Mouse (Mus musculus): ENCODE data around the gene Skap1. TPM values are rescaled to one million over a fixed set of nuclear protein-coding genes. Genes with fewer than 3 reads are reported as not detected.

Skap1 gene
- total and polyA plus RNA-seq, 3 experiments: not detected

DNA sequence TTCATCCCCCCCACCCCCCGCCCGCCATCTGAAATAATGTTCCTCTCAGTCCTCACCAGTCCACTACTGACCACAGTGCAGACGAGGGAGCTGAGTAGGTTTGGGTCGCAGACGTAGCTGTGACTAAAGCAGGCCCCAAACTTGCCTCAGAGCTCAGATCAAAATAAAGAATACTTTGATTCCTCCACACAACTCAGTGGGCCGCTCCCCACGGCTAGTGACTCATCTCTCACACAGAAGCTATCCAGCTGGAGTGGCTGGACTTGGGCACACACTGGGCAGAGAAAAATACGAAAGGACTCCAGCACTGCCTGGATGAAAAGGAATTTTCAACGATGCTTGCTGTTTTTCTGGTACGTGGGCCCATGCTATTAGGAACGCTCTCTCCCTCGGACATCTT, 302.2 kb downstream of the Skap1 start:
- H3K27ac ChIP-seq (ENCODE audit: control insufficient read depth, low read depth, low read length): no peak overlapping the region
- no peak overlapping the region for H3K4me3 ChIP-seq (ENCODE audit: control insufficient read depth in 1 of 2, insufficient read depth in 1 of 2, low read depth in 2 of 2, low read length in 2 of 2)
- no peaks in the 10 kb centered on the region; a peak in 2 of 4 replicates for H3K27me3 ChIP-seq (ENCODE audit: control insufficient read depth in 1 of 2, insufficient read depth in 2 of 2, low read length in 2 of 2)
- H3K9ac ChIP-seq (ENCODE audit: control insufficient read depth, low read depth, low read length, poor library complexity, severe bottlenecking): no peak overlapping the region
- no peak for DNase-seq (ENCODE audit: low read depth, low spot score)
- peaks cover 2 to 3% of the 10 kb centered on the region in 2 experiments; a peak in 3 of 4 replicates for H3K36me3 ChIP-seq (ENCODE audit: control insufficient read depth in 1 of 2, insufficient read depth in 2 of 2, low read length in 2 of 2)
- peaks cover 0 to 15% of the 10 kb centered on the region in 2 experiments; a peak in 2 of 4 replicates for H3K4me1 ChIP-seq (ENCODE audit: control insufficient read depth in 1 of 2, insufficient read depth in 2 of 2, low read length in 2 of 2)
- TF ChIP-seq UBTF (IDR thresholded peaks at IDR 0.05; ENCODE audit: borderline replicate concordance, insufficient read depth, low read depth, low read length): no peak
- TF ChIP-seq MAZ (IDR thresholded peaks at IDR 0.05; ENCODE audit: low read depth, low read length): no peak
- TF ChIP-seq ZNF384 (IDR thresholded peaks at IDR 0.05; ENCODE audit: low read depth, low read length): no peak
- no peak for TF ChIP-seq GATA1 (IDR thresholded peaks at IDR 0.05; ENCODE audit: low read depth, low read length)
- TF ChIP-seq TCF12 (IDR thresholded peaks at IDR 0.05; ENCODE audit: low read depth, low read length): no peak
- TF ChIP-seq TAL1 (IDR thresholded peaks at IDR 0.05; ENCODE audit: low read length): no peak
- H3K79me2 ChIP-seq (ENCODE audit: control insufficient read depth, insufficient read depth, low read length, poor library complexity): no peaks in the 10 kb centered on the region
- no peaks in the 10 kb centered on the region for H3K9me3 ChIP-seq (replicated peaks; ENCODE audit: insufficient read depth, low read length)

DNA sequence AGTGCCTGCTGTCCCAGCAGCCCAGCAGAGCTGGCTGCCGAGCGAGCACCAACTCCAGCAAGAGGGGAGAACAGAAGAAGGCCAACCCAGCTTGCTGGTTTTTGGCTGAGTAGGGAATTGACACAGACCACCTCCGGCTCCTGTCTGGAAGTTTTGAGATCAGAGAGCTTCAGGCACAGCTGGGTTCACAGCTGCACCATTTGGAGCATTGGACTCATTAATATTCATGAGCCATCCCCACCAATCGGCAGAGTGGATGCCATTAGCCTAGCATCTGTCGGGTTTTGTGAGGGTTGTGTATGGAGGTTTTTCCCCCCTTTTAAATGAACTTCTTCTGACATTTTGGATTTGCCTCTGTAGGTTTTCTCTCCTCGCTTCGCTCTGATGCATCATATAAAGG, 302.7 kb downstream of the Skap1 start:
- TF ChIP-seq POLR2AphosphoS2 (IDR thresholded peaks at IDR 0.05; ENCODE audit: low read length) (no peak), NRF1 (IDR thresholded peaks at IDR 0.05; ENCODE audit: insufficient read depth, low read depth, low read length, poor library complexity, severe bottlenecking) (no peak), BHLHE40 (IDR thresholded peaks at IDR 0.05; ENCODE audit: borderline replicate concordance, low read depth, low read length) (no peak)
- Histone ChIP-seq H3K4me1 (ENCODE audit: control insufficient read depth in 1 of 2, insufficient read depth in 2 of 2, low read length in 2 of 2) (peaks cover 0 to 15% of the 10 kb centered on the region in 2 experiments; a peak in 2 of 4 replicates), H3K36me3 (ENCODE audit: control insufficient read depth in 1 of 2, insufficient read depth in 2 of 2, low read length in 2 of 2) (peaks cover 2 to 3% of the 10 kb centered on the region in 2 experiments; a peak in 3 of 4 replicates), H3K9me3 (replicated peaks; ENCODE audit: insufficient read depth, low read length) (no peaks in the 10 kb centered on the region), H3K27me3 (ENCODE audit: control insufficient read depth in 1 of 2, insufficient read depth in 2 of 2, low read length in 2 of 2) (no peaks in the 10 kb centered on the region; a peak in 1 of 4 replicates), H3K4me3 (ENCODE audit: control insufficient read depth in 1 of 2, insufficient read depth in 1 of 2, low read depth in 2 of 2, low read length in 2 of 2) (no peak overlapping the region), H3K79me2 (ENCODE audit: control insufficient read depth, insufficient read depth, low read length, poor library complexity) (no peaks in the 10 kb centered on the region), H3K9ac (ENCODE audit: control insufficient read depth, low read depth, low read length, poor library complexity, severe bottlenecking) (no peak overlapping the region), H3K27ac (ENCODE audit: control insufficient read depth, low read depth, low read length) (no peak overlapping the region)
- DNase-seq (ENCODE audit: low read depth, low spot score): no peak

DNA sequence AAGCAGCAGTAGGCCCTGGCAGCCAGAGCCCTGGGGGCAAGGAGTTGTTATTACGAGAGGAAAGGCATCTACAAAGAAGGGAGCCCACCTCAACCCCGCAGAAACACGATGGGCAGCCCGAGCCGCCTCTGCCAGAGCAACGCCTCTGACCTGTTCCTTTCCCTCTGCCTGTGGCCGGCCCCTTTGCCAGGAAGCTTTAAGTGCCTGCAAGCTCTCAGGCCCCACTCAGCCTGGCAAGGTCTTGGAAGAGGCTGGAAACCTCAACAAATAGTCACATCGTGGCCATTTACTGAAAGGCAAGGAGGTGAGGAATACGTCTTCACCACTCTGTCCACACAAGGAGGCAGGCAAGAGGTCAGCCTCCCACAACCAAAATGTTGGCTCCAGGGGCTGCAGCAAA, 303.8 kb downstream of the Skap1 start:
- H3K36me3 ChIP-seq (ENCODE audit: control insufficient read depth in 1 of 2, insufficient read depth in 2 of 2, low read length in 2 of 2): peaks cover 3% of the 10 kb centered on the region in 2 experiments; a peak in 3 of 4 replicates
- H3K9me3 ChIP-seq (replicated peaks; ENCODE audit: insufficient read depth, low read length): no peaks in the 10 kb centered on the region
- no peak overlapping the region for H3K4me3 ChIP-seq (ENCODE audit: control insufficient read depth in 1 of 2, insufficient read depth in 1 of 2, low read depth in 2 of 2, low read length in 2 of 2)
- no peak overlapping the region for H3K27ac ChIP-seq (ENCODE audit: control insufficient read depth, low read depth, low read length)
- H3K4me1 ChIP-seq (ENCODE audit: control insufficient read depth in 1 of 2, insufficient read depth in 2 of 2, low read length in 2 of 2): peaks cover 0 to 15% of the 10 kb centered on the region in 2 experiments; a peak in 2 of 4 replicates
- H3K9ac ChIP-seq (ENCODE audit: control insufficient read depth, low read depth, low read length, poor library complexity, severe bottlenecking): no peak overlapping the region
- H3K79me2 ChIP-seq (ENCODE audit: control insufficient read depth, insufficient read depth, low read length, poor library complexity): no peaks in the 10 kb centered on the region
- H3K27me3 ChIP-seq (ENCODE audit: control insufficient read depth in 1 of 2, insufficient read depth in 2 of 2, low read length in 2 of 2): no peaks in the 10 kb centered on the region
- TF ChIP-seq NELFE (IDR thresholded peaks at IDR 0.05; ENCODE audit: low read depth, low read length) (no peak), TAL1 (IDR thresholded peaks at IDR 0.05; ENCODE audit: low read length) (no peak), ZNF384 (IDR thresholded peaks at IDR 0.05; ENCODE audit: low read depth, low read length) (no peak), NRF1 (IDR thresholded peaks at IDR 0.05; ENCODE audit: insufficient read depth, low read depth, low read length, poor library complexity, severe bottlenecking) (no peak), EP300 (IDR thresholded peaks at IDR 0.05; ENCODE audit: low read depth in 1 of 2, low read length in 2 of 2) (no peak), MAFK (IDR thresholded peaks at IDR 0.05; ENCODE audit: borderline replicate concordance, low read depth, low read length) (no peak)
- no peak for DNase-seq (ENCODE audit: low read depth, low spot score)
